Mouse (Mus musculus) hindbrain, embryonic 16.5 days (tissue): ENCODE results near the gene Tmem262. TPM values are rescaled to one million over a fixed set of nuclear protein-coding genes. Genes with fewer than 3 reads are reported as not detected.

Experiments
- ATAC-seq: fragments of 200-750 bp; cut with Nextera tagmentation; 2 replicates; pipeline ENCODE4 v1.8.0; 2017; ENCODE audit warnings: moderate TSS enrichment, moderate library complexity
- H3K27ac ChIP-seq: fragments of 300-500 bp; sonication (generic); 2 replicates; pipeline ENCODE4 v1.5.1; 2014; ENCODE audit warnings: low read depth, mild to moderate bottlenecking, control low read depth, low read length, moderate library complexity
- H3K27me3 ChIP-seq: fragments of 300-500 bp; sonication (generic); replicated peaks from 2 replicates; pipeline ENCODE4 v1.6.1; 2014; ENCODE audit warnings: low read length; ENCODE audit not compliant: control insufficient read depth, insufficient read depth
- H3K36me3 ChIP-seq: fragments of 300-500 bp; sonication (generic); 2 replicates; pipeline ENCODE4 v1.6.1; 2014; ENCODE audit warnings: mild to moderate bottlenecking, low read length, moderate library complexity, mixed read lengths; ENCODE audit not compliant: control insufficient read depth, insufficient read depth
- H3K4me1 ChIP-seq: fragments of 300-500 bp; sonication (generic); 2 replicates; pipeline ENCODE4 v1.6.1; 2014; ENCODE audit warnings: low read depth, low read length; ENCODE audit not compliant: control insufficient read depth, insufficient read depth
- H3K4me2 ChIP-seq: fragments of 300-500 bp; sonication (generic); 2 replicates; pipeline ENCODE4 v1.6.1; 2014; ENCODE audit warnings: mild to moderate bottlenecking, low read length, control low read depth, moderate library complexity
- H3K4me3 ChIP-seq: fragments of 300-500 bp; sonication (generic); 2 replicates; pipeline ENCODE4 v1.5.1; 2014; ENCODE audit warnings: mild to moderate bottlenecking, low read length, control low read depth, moderate library complexity
- H3K9ac ChIP-seq: fragments of 300-500 bp; sonication (generic); 2 replicates; pipeline ENCODE4 v1.6.1; 2014; ENCODE audit warnings: low read depth, mild to moderate bottlenecking, control low read depth, low read length, moderate library complexity
- H3K9me3 ChIP-seq: fragments of 300-500 bp; sonication (generic); 2 replicates; pipeline ENCODE4 v1.6.1; 2014; ENCODE audit warnings: mild to moderate bottlenecking, low read length, moderate library complexity; ENCODE audit not compliant: control insufficient read depth
- WGBS: fragments of 180-500 bp; shearing (Covaris S2); extraction: QIAGEN DNeasy Blood & Tissue Kit; methylation state at CpG from one replicate; pipeline ENCODE4 v1.1.7; 2014; 5-methylcytosine and 5-hydroxymethylcytosine counted together
- polyA plus RNA-seq: library from polyadenylated mRNA; unstranded; fragments of >200 nt; fragmentation: Nextera tagmentation; extraction: Ambion mirVana; gene quantifications from 2 replicates; pipeline ENCODE4 v1.2.1, GENCODE M21; 2015

The Tmem262 gene
- polyA plus RNA-seq, 1 experiment from 2014 or later, result not detected

DNA sequence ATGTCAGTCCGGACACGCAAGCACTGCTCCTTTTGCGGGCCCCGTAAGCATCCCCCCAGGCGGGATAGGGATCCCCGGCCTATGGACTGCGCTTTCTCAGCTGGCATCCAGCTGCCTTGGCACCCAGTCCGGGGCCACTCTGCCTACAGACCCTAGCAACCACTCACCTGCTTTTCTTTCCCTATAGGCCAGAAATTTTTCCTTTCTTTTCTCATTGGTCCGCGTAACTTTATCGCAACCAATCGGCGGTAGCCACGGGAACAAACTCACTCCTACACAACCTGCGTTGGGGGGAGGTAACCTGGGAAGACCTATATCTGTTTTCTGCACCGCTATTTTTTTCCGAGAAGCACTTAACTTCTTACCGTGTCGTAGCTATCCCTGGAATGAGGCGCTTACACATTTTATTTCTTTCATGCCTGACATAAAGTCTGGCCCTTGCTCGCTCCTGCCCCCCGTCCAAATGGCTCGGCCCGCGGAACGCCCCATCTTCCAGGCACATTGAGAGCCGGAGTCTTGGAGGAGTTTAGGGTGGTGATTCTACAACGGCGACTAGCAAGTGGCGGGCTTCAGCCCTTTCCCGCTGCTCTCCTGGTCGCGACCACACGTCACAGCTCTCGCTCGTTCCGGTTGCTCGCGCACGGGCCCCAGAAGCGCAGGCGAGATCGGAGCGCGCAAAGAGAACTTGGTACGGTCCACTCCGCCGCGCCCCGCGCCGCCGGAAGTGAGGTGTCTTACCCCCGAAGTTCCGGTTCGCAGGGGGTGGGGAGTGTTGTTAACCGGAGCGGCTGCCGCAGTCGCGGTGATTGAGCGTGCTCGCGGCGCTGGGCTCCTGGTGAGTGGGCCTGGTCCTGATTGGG lies 33.3 kb upstream of the Tmem262 start, which contains the start of gene Syvn1:
Gene Syvn1, plus strand, starts transcription at position 283 of the 860 bp plus-strand sequence.
- H3K27me3 ChIP-seq, result no peaks in the 10 kb centered on the region
- peak within 1 kb of the TSS; percentile 99 for H3K27ac ChIP-seq
- H3K9me3 ChIP-seq, result no peaks in the 10 kb centered on the region
- peaks cover 21% of the 10 kb centered on the region for H3K4me1 ChIP-seq
- WGBS, result under 1% methylated on average over 65 of the region's 65 CpGs
- ATAC-seq, result peak; percentile 92
- peak within 1 kb of the TSS; percentile 90 for H3K4me3 ChIP-seq
- peak within 1 kb of the TSS; percentile 91 for H3K9ac ChIP-seq
- peaks cover 27% of the 10 kb centered on the region for H3K36me3 ChIP-seq
- H3K4me2 ChIP-seq, result peak within 1 kb of the TSS; percentile 86

- Histone ChIP-seq H3K4me3 (peak overlapping the region; percentile 90), H3K27ac (peak overlapping the region; percentile 99), H3K27me3 (no peaks in the 10 kb centered on the region), H3K9ac (peak overlapping the region; percentile 91), H3K4me1 (peaks cover 21% of the 10 kb centered on the region), H3K4me2 (peak overlapping the region; percentile 86), H3K36me3 (peaks cover 34% of the 10 kb centered on the region), H3K9me3 (no peaks in the 10 kb centered on the region)
- peak; percentile 12 for ATAC-seq
- WGBS, result 1% methylated on average over 37 of the region's 44 CpGs
Observed at GRCm38 (mm10) chr19:6047154-6047898, 32.5 kb upstream of the Tmem262 start.

- H3K9ac ChIP-seq, result peak overlapping the region; percentile 91
- peak overlapping the region; percentile 86 for H3K4me2 ChIP-seq
- H3K27me3 ChIP-seq, result no peaks in the 10 kb centered on the region
- no peaks in the 10 kb centered on the region for H3K9me3 ChIP-seq
- WGBS, result 92% methylated on average over 8 of the region's 8 CpGs
- no peak overlapping the region for H3K27ac ChIP-seq
- H3K4me1 ChIP-seq, result peaks cover 21% of the 10 kb centered on the region
- H3K4me3 ChIP-seq, result peak overlapping the region; percentile 90
- ATAC-seq, result no peak
- peaks cover 39% of the 10 kb centered on the region for H3K36me3 ChIP-seq
Observed at GRCm38 (mm10) chr19:6047899-6048166, 32.0 kb upstream of the Tmem262 start.

GRCm38 (mm10) chr19:6048681-6049410 lies 31.0 kb upstream of the Tmem262 start:
- WGBS, result 87% methylated on average over 11 of the region's 11 CpGs
- Histone ChIP-seq H3K4me2 (no peak overlapping the region), H3K27me3 (no peaks in the 10 kb centered on the region), H3K9me3 (no peaks in the 10 kb centered on the region), H3K4me1 (peaks cover 21% of the 10 kb centered on the region), H3K36me3 (peaks cover 47% of the 10 kb centered on the region), H3K27ac (no peak overlapping the region), H3K4me3 (no peak overlapping the region), H3K9ac (no peak overlapping the region)
- no peak for ATAC-seq

GRCm38 (mm10) chr19:6052516-6052915 lies 27.3 kb upstream of the Tmem262 start:
- Histone ChIP-seq H3K4me2 (no peak overlapping the region), H3K9me3 (no peaks in the 10 kb centered on the region), H3K27ac (no peak overlapping the region), H3K9ac (no peak overlapping the region), H3K4me3 (no peak overlapping the region), H3K36me3 (peaks cover 59% of the 10 kb centered on the region), H3K27me3 (no peaks in the 10 kb centered on the region), H3K4me1 (peaks cover 24% of the 10 kb centered on the region)
- 86% methylated on average over 7 of the region's 7 CpGs for WGBS
- no peak for ATAC-seq

- no peaks in the 10 kb centered on the region for H3K9me3 ChIP-seq
- WGBS, result 94% methylated on average over 5 of the region's 5 CpGs
- no peak for ATAC-seq
- peaks cover 17% of the 10 kb centered on the region for H3K4me1 ChIP-seq
- H3K27me3 ChIP-seq, result no peaks in the 10 kb centered on the region
- no peak overlapping the region for H3K4me3 ChIP-seq
- no peak overlapping the region for H3K9ac ChIP-seq
- H3K4me2 ChIP-seq, result no peak overlapping the region
- H3K27ac ChIP-seq, result no peak overlapping the region
- peaks cover 51% of the 10 kb centered on the region for H3K36me3 ChIP-seq
Observed at GRCm38 (mm10) chr19:6054296-6054695, 25.5 kb upstream of the Tmem262 start.

GRCm38 (mm10) chr19:6056696-6057095 lies 23.1 kb upstream of the Tmem262 start:
- H3K9ac ChIP-seq, result peak overlapping the region; percentile 85
- H3K4me2 ChIP-seq, result peak overlapping the region; percentile 86
- peaks cover 30% of the 10 kb centered on the region for H3K36me3 ChIP-seq
- peak overlapping the region; percentile 63 for H3K4me3 ChIP-seq
- no peaks in the 10 kb centered on the region for H3K27me3 ChIP-seq
- WGBS, result 47% methylated on average over 4 of the region's 4 CpGs
- ATAC-seq, result no peak
- H3K9me3 ChIP-seq, result no peaks in the 10 kb centered on the region
- peaks cover 20% of the 10 kb centered on the region for H3K4me1 ChIP-seq
- H3K27ac ChIP-seq, result no peak overlapping the region

DNA sequence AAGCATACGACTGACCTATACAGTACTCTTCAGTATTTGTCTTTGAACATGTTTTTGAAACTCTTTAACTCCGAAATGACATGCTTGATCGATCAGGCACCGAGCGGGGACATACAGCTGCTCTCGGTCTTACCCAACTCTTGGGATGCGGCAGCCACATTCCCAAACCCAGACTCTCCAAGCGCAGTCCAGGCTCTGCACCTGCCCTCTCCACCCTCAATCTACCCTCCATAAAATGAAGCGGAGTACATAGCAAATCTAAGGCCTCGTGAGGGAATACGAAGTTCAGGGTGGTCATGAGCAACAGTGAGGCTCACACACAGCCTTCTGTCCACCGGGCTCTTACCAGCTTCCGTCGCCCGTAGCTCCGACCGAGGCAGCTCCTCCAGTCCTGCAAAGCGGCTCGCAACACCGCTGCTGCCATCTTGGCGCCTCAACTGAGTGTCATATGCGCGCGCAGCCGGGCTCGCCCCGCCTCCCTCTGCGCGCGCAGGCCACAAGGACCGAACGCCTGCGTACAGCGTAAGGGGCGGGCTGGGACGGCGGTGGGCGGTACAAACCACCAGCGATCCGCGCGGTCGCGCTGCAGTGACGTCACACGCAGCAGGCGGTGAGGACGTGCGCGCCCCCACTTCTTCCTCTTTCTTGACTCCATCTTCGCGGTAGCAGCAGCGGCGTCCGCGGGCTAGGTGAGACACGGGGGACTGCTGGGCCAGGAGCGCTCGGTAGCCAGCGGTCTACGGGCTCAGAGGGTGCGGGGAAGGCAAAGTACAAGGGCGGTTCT lies 22.3 kb upstream of the Tmem262 start, which contains the start of the genes Mrpl49 and Fau:
Gene Mrpl49, minus strand, starts transcription at position 473 of the 784 bp plus-strand sequence.
Gene Fau, plus strand, starts transcription at position 532 of the 784 bp plus-strand sequence.
- Histone ChIP-seq H3K4me2 (peak within 1 kb of the TSS; percentile 90), H3K36me3 (peaks cover 24% of the 10 kb centered on the region), H3K27me3 (no peaks in the 10 kb centered on the region), H3K27ac (peak within 1 kb of the TSS; percentile 80), H3K4me1 (peaks cover 28% of the 10 kb centered on the region), H3K9ac (peak within 1 kb of the TSS; percentile 89), H3K4me3 (peak within 1 kb of the TSS; percentile 63), H3K9me3 (no peaks in the 10 kb centered on the region)
- ATAC-seq, result peak; percentile 89
- WGBS, result under 1% methylated on average over 50 of the region's 63 CpGs
